Mouse (Mus musculus): ENCODE results near the gene Vezf1. TPM values are rescaled to one million over a fixed set of nuclear protein-coding genes. Genes with fewer than 3 reads are reported as not detected.

The Vezf1 gene
- total and polyA plus RNA-seq, 3 experiments: 8.0 to 20.8 TPM; not detected in 1

DNA sequence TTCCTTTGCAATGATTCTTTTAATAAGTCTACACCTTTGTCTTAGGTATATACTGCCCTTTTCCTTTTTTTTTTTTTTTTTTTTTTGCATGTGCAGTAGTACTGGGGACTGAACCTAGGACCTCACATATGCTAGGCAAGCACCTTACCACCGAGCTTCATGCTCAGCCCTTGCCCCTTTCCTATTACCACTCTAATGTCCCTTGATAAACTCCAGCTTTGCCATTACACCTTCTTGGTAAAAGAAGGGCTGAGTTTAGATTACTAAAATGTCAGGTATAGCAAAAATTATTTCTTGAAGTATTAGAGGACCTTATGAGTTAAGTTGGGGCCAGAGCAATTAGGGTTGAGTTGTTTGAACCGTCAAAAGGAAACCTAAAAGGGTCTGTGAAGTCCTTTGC, 12.3 kb upstream of the Vezf1 start:
- no peak for DNase-seq (ENCODE audit: low read depth, low spot score)
- H3K79me2 ChIP-seq (ENCODE audit: control insufficient read depth, insufficient read depth, low read length, poor library complexity): peaks cover 4% of the 10 kb centered on the region
- H3K4me3 ChIP-seq (ENCODE audit: control insufficient read depth in 1 of 2, insufficient read depth in 1 of 2, low read depth in 2 of 2, low read length in 2 of 2): no peak overlapping the region
- no peak overlapping the region for H3K27ac ChIP-seq (ENCODE audit: control insufficient read depth, low read depth, low read length)
- no peaks in the 10 kb centered on the region for H3K9me3 ChIP-seq (replicated peaks; ENCODE audit: insufficient read depth, low read length)
- H3K27me3 ChIP-seq (ENCODE audit: control insufficient read depth in 1 of 2, insufficient read depth in 2 of 2, low read length in 2 of 2): no peaks in the 10 kb centered on the region
- no peak for TF ChIP-seq CHD2 (IDR thresholded peaks at IDR 0.05; ENCODE audit: low read length)
- 0 out of 2 replicates have a peak, but pooled peaks have one; percentile 63 for TF ChIP-seq POLR2AphosphoS2 (IDR thresholded peaks at IDR 0.05; ENCODE audit: low read length)
- no peak for TF ChIP-seq USF2 (IDR thresholded peaks at IDR 0.05; ENCODE audit: borderline replicate concordance in 1 of 2, insufficient read depth in 1 of 2, low read depth in 1 of 2, low read length in 2 of 2)
- no peak for TF ChIP-seq RCOR1 (IDR thresholded peaks at IDR 0.05; ENCODE audit: low read depth, low read length)
- TF ChIP-seq KAT2A (conservative IDR thresholded peaks at IDR 0.05; ENCODE audit: low read depth, low read length): no peak
- H3K4me1 ChIP-seq (ENCODE audit: control insufficient read depth in 1 of 2, insufficient read depth in 2 of 2, low read length in 2 of 2): peaks cover under 1 to 4% of the 10 kb centered on the region in 2 experiments
- H3K36me3 ChIP-seq (ENCODE audit: control insufficient read depth in 1 of 2, insufficient read depth in 2 of 2, low read length in 2 of 2): peaks cover 15 to 17% of the 10 kb centered on the region in 2 experiments
- no peak overlapping the region for H3K9ac ChIP-seq (ENCODE audit: control insufficient read depth, low read depth, low read length, poor library complexity, severe bottlenecking)

- TF ChIP-seq MYB (IDR thresholded peaks at IDR 0.05; ENCODE audit: low read depth, low read length) (no peak), RAD21 (IDR thresholded peaks at IDR 0.05; ENCODE audit: low read depth, low read length) (peak; percentile 20), SMC3 (IDR thresholded peaks at IDR 0.05; ENCODE audit: low read depth, low read length) (peak; percentile 47), CTCF (IDR thresholded peaks at IDR 0.05 in 2 of 3, conservative IDR thresholded peaks at IDR 0.05 in 1 of 3; ENCODE audit: control insufficient read depth in 1 of 3, insufficient read depth in 1 of 3, low read depth in 2 of 3, low read length in 3 of 3, poor library complexity in 1 of 3, severe bottlenecking in 1 of 3) (peak in 2 of 3 experiments; percentile 2 to 41; a peak in 2 of 6 replicates), KAT2A (conservative IDR thresholded peaks at IDR 0.05; ENCODE audit: low read depth, low read length) (no peak), NRF1 (IDR thresholded peaks at IDR 0.05; ENCODE audit: insufficient read depth, low read depth, low read length, poor library complexity, severe bottlenecking) (no peak), USF2 (IDR thresholded peaks at IDR 0.05; ENCODE audit: borderline replicate concordance in 1 of 2, insufficient read depth in 1 of 2, low read depth in 1 of 2, low read length in 2 of 2) (no peak), BHLHE40 (IDR thresholded peaks at IDR 0.05; ENCODE audit: borderline replicate concordance, low read depth, low read length) (no peak)
- no peaks in the 10 kb centered on the region for H3K27me3 ChIP-seq (ENCODE audit: control insufficient read depth in 1 of 2, insufficient read depth in 2 of 2, low read length in 2 of 2)
- H3K36me3 ChIP-seq (ENCODE audit: control insufficient read depth in 1 of 2, insufficient read depth in 2 of 2, low read length in 2 of 2): peaks cover 3 to 5% of the 10 kb centered on the region in 2 experiments; a peak in 2 of 4 replicates
- H3K79me2 ChIP-seq (ENCODE audit: control insufficient read depth, insufficient read depth, low read length, poor library complexity): no peaks in the 10 kb centered on the region
- H3K27ac ChIP-seq (ENCODE audit: control insufficient read depth, low read depth, low read length): no peak overlapping the region
- H3K9me3 ChIP-seq (replicated peaks; ENCODE audit: insufficient read depth, low read length): no peaks in the 10 kb centered on the region
- H3K9ac ChIP-seq (ENCODE audit: control insufficient read depth, low read depth, low read length, poor library complexity, severe bottlenecking): no peak overlapping the region
- no peak overlapping the region for H3K4me3 ChIP-seq (ENCODE audit: control insufficient read depth in 1 of 2, insufficient read depth in 1 of 2, low read depth in 2 of 2, low read length in 2 of 2)
- DNase-seq (ENCODE audit: low read depth, low spot score): peak; percentile 67
- no peaks in the 10 kb centered on the region for H3K4me1 ChIP-seq (ENCODE audit: control insufficient read depth in 1 of 2, insufficient read depth in 2 of 2, low read length in 2 of 2)
These were observed 10.3 kb upstream of the Vezf1 start for GRCm38 (mm10) chr11:88057788-88058187.

DNA sequence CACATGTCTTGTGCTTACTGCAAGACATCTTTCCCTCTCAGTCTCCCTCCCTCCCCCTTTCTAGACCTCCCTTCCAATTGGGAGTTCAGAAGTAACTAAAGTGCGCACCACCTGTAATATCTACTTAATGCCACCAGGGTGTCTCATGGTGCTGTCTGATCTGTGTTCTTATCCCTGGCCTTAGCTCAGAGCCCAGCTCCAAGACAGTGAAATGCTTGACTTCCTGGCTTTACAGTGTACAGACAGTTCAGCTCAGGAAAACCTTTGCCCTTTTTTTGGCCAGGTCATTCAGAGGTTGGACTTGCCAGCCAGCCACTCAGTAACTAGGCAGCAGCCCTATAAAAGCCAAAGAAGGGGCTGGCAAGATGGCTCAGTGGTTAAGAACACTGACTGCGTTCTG, 8.9 kb upstream of the Vezf1 start:
- peak; percentile 88 for DNase-seq (ENCODE audit: low read depth, low spot score)
- no peak for TF ChIP-seq MEF2A (IDR thresholded peaks at IDR 0.05; ENCODE audit: extremely low read depth, insufficient replicate concordance, low read depth, low read length, poor library complexity, severe bottlenecking)
- no peak for TF ChIP-seq USF1 (IDR thresholded peaks at IDR 0.05; ENCODE audit: low read depth, low read length)
- 0 out of 2 replicates have a peak, but pooled peaks have one; percentile 32 for TF ChIP-seq TBP (IDR thresholded peaks at IDR 0.05; ENCODE audit: low read depth, low read length)
- peak; percentile 91 for TF ChIP-seq ZC3H11A (IDR thresholded peaks at IDR 0.05; ENCODE audit: low read depth, low read length)
- TF ChIP-seq POLR2AphosphoS5 (IDR thresholded peaks at IDR 0.05; ENCODE audit: borderline replicate concordance, low read depth, low read length): no peak
- TF ChIP-seq TAL1 (IDR thresholded peaks at IDR 0.05; ENCODE audit: low read length): no peak
- no peak for TF ChIP-seq CHD2 (IDR thresholded peaks at IDR 0.05; ENCODE audit: low read length)
- TF ChIP-seq BHLHE40 (IDR thresholded peaks at IDR 0.05; ENCODE audit: borderline replicate concordance, low read depth, low read length): no peak
- TF ChIP-seq RCOR1 (IDR thresholded peaks at IDR 0.05; ENCODE audit: low read depth, low read length): no peak
- TF ChIP-seq ZMIZ1 (IDR thresholded peaks at IDR 0.05; ENCODE audit: low read depth, low read length): 0 out of 2 replicates have a peak, but pooled peaks have one; percentile 73
- TF ChIP-seq SIN3A (IDR thresholded peaks at IDR 0.05; ENCODE audit: low read length): peak; percentile 64
- TF ChIP-seq MAFK (IDR thresholded peaks at IDR 0.05; ENCODE audit: borderline replicate concordance, low read depth, low read length): 0 out of 2 replicates have a peak, but pooled peaks have one; percentile 6
- no peak for TF ChIP-seq ETS1 (IDR thresholded peaks at IDR 0.05; ENCODE audit: low read depth, low read length)
- 0 out of 2 replicates have a peak, but pooled peaks have one; percentile 19 for TF ChIP-seq NRF1 (IDR thresholded peaks at IDR 0.05; ENCODE audit: insufficient read depth, low read depth, low read length, poor library complexity, severe bottlenecking)
- TF ChIP-seq MYC (IDR thresholded peaks at IDR 0.05; ENCODE audit: low read depth, low read length): 0 out of 2 replicates have a peak, but pooled peaks have one; percentile 24
- no peak for TF ChIP-seq USF2 (IDR thresholded peaks at IDR 0.05; ENCODE audit: borderline replicate concordance in 1 of 2, insufficient read depth in 1 of 2, low read depth in 1 of 2, low read length in 2 of 2)
- TF ChIP-seq MAX (IDR thresholded peaks at IDR 0.05; ENCODE audit: low read length): 0 out of 2 replicates have a peak, but pooled peaks have one; percentile 50

More for the DNA sequence above, 8.9 kb upstream of the Vezf1 start:
- H3K27ac ChIP-seq (ENCODE audit: control insufficient read depth, low read depth, low read length): no peak overlapping the region
- H3K79me2 ChIP-seq (ENCODE audit: control insufficient read depth, insufficient read depth, low read length, poor library complexity): no peaks in the 10 kb centered on the region
- H3K4me3 ChIP-seq (ENCODE audit: control insufficient read depth in 1 of 2, insufficient read depth in 1 of 2, low read depth in 2 of 2, low read length in 2 of 2): no peak overlapping the region
- H3K9me3 ChIP-seq (replicated peaks; ENCODE audit: insufficient read depth, low read length): no peaks in the 10 kb centered on the region
- peaks cover 0 to 2% of the 10 kb centered on the region in 2 experiments; a peak in 1 of 4 replicates for H3K36me3 ChIP-seq (ENCODE audit: control insufficient read depth in 1 of 2, insufficient read depth in 2 of 2, low read length in 2 of 2)
- no peak overlapping the region for H3K9ac ChIP-seq (ENCODE audit: control insufficient read depth, low read depth, low read length, poor library complexity, severe bottlenecking)
- no peaks in the 10 kb centered on the region for H3K4me1 ChIP-seq (ENCODE audit: control insufficient read depth in 1 of 2, insufficient read depth in 2 of 2, low read length in 2 of 2)
- H3K27me3 ChIP-seq (ENCODE audit: control insufficient read depth in 1 of 2, insufficient read depth in 2 of 2, low read length in 2 of 2): no peaks in the 10 kb centered on the region
